Mouse (Mus musculus): Measurements from ENCODE around the gene Tmem106c.

Tmem106c gene

GRCm38 (mm10) chr15:97952889-97953189 lies 11.2 kb upstream of the Tmem106c start:
- DNase-seq (ENCODE audit: low spot score), result no peak

- no peak for DNase-seq (ENCODE audit: low spot score)
Measured at GRCm38 (mm10) chr15:97954671-97955070, 9.3 kb upstream of the Tmem106c start.

GRCm38 (mm10) chr15:97955286-97955685 lies 8.7 kb upstream of the Tmem106c start:
- DNase-seq (ENCODE audit: low spot score), result no peak

- DNase-seq (ENCODE audit: low spot score), result no peak
Measured at GRCm38 (mm10) chr15:97955742-97956141, 8.3 kb upstream of the Tmem106c start.

GRCm38 (mm10) chr15:97956416-97956815 lies 7.6 kb upstream of the Tmem106c start:
- DNase-seq (ENCODE audit: low spot score), result no peak

- DNase-seq (ENCODE audit: low spot score), result no peak
Measured at GRCm38 (mm10) chr15:97963329-97963988, 541 bp upstream of the Tmem106c start.

- DNase-seq (ENCODE audit: low spot score), result no peak
Measured at GRCm38 (mm10) chr15:97964836-97965187, 812 bp downstream of the Tmem106c start.

- DNase-seq (ENCODE audit: low spot score), result no peak
Measured at GRCm38 (mm10) chr15:97965311-97966045, 1.5 kb downstream of the Tmem106c start.

- DNase-seq (ENCODE audit: low spot score), result no peak
Measured at GRCm38 (mm10) chr15:97970299-97970698, 6.3 kb downstream of the Tmem106c start.

- no peak for DNase-seq (ENCODE audit: low spot score)
Measured at GRCm38 (mm10) chr15:97972580-97972979, 8.6 kb downstream of the Tmem106c start.

GRCm38 (mm10) chr15:97973248-97974005 lies 9.4 kb downstream of the Tmem106c start:
- no peak for DNase-seq (ENCODE audit: low spot score)

GRCm38 (mm10) chr15:97981560-97981959 lies 17.6 kb downstream of the Tmem106c start:
- no peak for DNase-seq (ENCODE audit: low spot score)

- no peak for DNase-seq (ENCODE audit: low spot score)
Measured at GRCm38 (mm10) chr15:97989544-97989943, 25.5 kb downstream of the Tmem106c start.

- no peak for DNase-seq (ENCODE audit: low spot score)
Measured at GRCm38 (mm10) chr15:97990124-97990523, 26.1 kb downstream of the Tmem106c start.

GRCm38 (mm10) chr15:97990721-97991120 lies 26.7 kb downstream of the Tmem106c start:
- no peak for DNase-seq (ENCODE audit: low spot score)

GRCm38 (mm10) chr15:97991285-97991895 lies 27.4 kb downstream of the Tmem106c start:
- DNase-seq (ENCODE audit: low spot score), result no peak

GRCm38 (mm10) chr15:97992027-97992711 lies 28.2 kb downstream of the Tmem106c start:
- DNase-seq (ENCODE audit: low spot score), result no peak

GRCm38 (mm10) chr15:97992712-97993286 lies 28.8 kb downstream of the Tmem106c start:
- no peak for DNase-seq (ENCODE audit: low spot score)

GRCm38 (mm10) chr15:97996716-97997256 lies 32.8 kb downstream of the Tmem106c start:
- DNase-seq (ENCODE audit: low spot score), result no peak

- no peak for DNase-seq (ENCODE audit: low spot score)
Measured at GRCm38 (mm10) chr15:97999546-97999945, 35.5 kb downstream of the Tmem106c start.

- DNase-seq (ENCODE audit: low spot score), result no peak
Measured at GRCm38 (mm10) chr15:97999991-98000390, 36.0 kb downstream of the Tmem106c start.

All from urinary bladder, postnatal 10 days (tissue).